Mouse (Mus musculus): ENCODE measurements at regions not wholly inside any gene's neighbourhood (a gene's known extent, or its start where the extent isn't known, plus 50 kb on each side); places are given as distances from the start of the nearest gene placed in this dataset.
A peak's percentile ranks its signal among the peaks of the same experiment; 100 is the strongest.

- Histone ChIP-seq H3K4me3 (ENCODE audit: insufficient read depth, low read depth, low read length) (no peak overlapping the region), H3K27ac (ENCODE audit: insufficient read depth, low read depth, low read length) (no peak overlapping the region), H3K4me1 (ENCODE audit: control insufficient read depth, insufficient read depth, low read length) (no peaks in the 10 kb centered on the region), H3K27me3 (replicated peaks; ENCODE audit: control insufficient read depth, insufficient read depth, low read length) (no peaks in the 10 kb centered on the region), H3K36me3 (ENCODE audit: control insufficient read depth, insufficient read depth, low read length) (no peaks in the 10 kb centered on the region)
- TF ChIP-seq CTCF (conservative IDR thresholded peaks at IDR 0.05; ENCODE audit: insufficient read depth, insufficient read length, low read depth, low read length) (no peak), POLR2A (IDR thresholded peaks at IDR 0.05; ENCODE audit: low read depth, low read length) (no peak)
- no peak for DNase-seq
- WGBS: 59% methylated on average over 7 of the region's 7 CpGs
Measured at GRCm38 (mm10) chr2:79048020-79048419, 180.1 kb downstream of the Ube2e3 start.

GRCm38 (mm10) chr2:79048777-79049537, 181.0 kb downstream of the Ube2e3 start:
- DNase-seq: no peak
- H3K27ac ChIP-seq (ENCODE audit: insufficient read depth, low read depth, low read length): no peak overlapping the region
- TF ChIP-seq POLR2A (IDR thresholded peaks at IDR 0.05; ENCODE audit: low read depth, low read length) (no peak), CTCF (conservative IDR thresholded peaks at IDR 0.05; ENCODE audit: insufficient read depth, insufficient read length, low read depth, low read length) (no peak)
- no peaks in the 10 kb centered on the region for H3K4me1 ChIP-seq (ENCODE audit: control insufficient read depth, insufficient read depth, low read length)
- H3K36me3 ChIP-seq (ENCODE audit: control insufficient read depth, insufficient read depth, low read length): no peaks in the 10 kb centered on the region
- no peaks in the 10 kb centered on the region for H3K27me3 ChIP-seq (replicated peaks; ENCODE audit: control insufficient read depth, insufficient read depth, low read length)
- WGBS: 89% methylated on average over 5 of the region's 5 CpGs
- no peak overlapping the region for H3K4me3 ChIP-seq (ENCODE audit: insufficient read depth, low read depth, low read length)

- no peak overlapping the region for H3K4me3 ChIP-seq (ENCODE audit: insufficient read depth, low read depth, low read length)
- no peaks in the 10 kb centered on the region for H3K4me1 ChIP-seq (ENCODE audit: control insufficient read depth, insufficient read depth, low read length)
- no peak overlapping the region for H3K27ac ChIP-seq (ENCODE audit: insufficient read depth, low read depth, low read length)
- no peaks in the 10 kb centered on the region for H3K36me3 ChIP-seq (ENCODE audit: control insufficient read depth, insufficient read depth, low read length)
- H3K27me3 ChIP-seq (replicated peaks; ENCODE audit: control insufficient read depth, insufficient read depth, low read length): no peaks in the 10 kb centered on the region
- DNase-seq: no peak
- TF ChIP-seq POLR2A (IDR thresholded peaks at IDR 0.05; ENCODE audit: low read depth, low read length) (no peak), CTCF (conservative IDR thresholded peaks at IDR 0.05; ENCODE audit: insufficient read depth, insufficient read length, low read depth, low read length) (no peak)
- 76% methylated on average over 1 of the region's 1 CpGs for WGBS
Measured at GRCm38 (mm10) chr2:79050495-79051046, 182.6 kb downstream of the Ube2e3 start.

GRCm38 (mm10) chr2:79052226-79052625, 184.3 kb downstream of the Ube2e3 start:
- Histone ChIP-seq H3K27me3 (replicated peaks; ENCODE audit: control insufficient read depth, insufficient read depth, low read length) (no peaks in the 10 kb centered on the region), H3K4me3 (ENCODE audit: insufficient read depth, low read depth, low read length) (no peak overlapping the region), H3K27ac (ENCODE audit: insufficient read depth, low read depth, low read length) (no peak overlapping the region), H3K4me1 (ENCODE audit: control insufficient read depth, insufficient read depth, low read length) (no peaks in the 10 kb centered on the region), H3K36me3 (ENCODE audit: control insufficient read depth, insufficient read depth, low read length) (no peaks in the 10 kb centered on the region)
- WGBS: 79% methylated on average over 1 of the region's 1 CpGs
- no peak for DNase-seq
- TF ChIP-seq CTCF (conservative IDR thresholded peaks at IDR 0.05; ENCODE audit: insufficient read depth, insufficient read length, low read depth, low read length) (no peak), POLR2A (IDR thresholded peaks at IDR 0.05; ENCODE audit: low read depth, low read length) (no peak)

- Histone ChIP-seq H3K36me3 (ENCODE audit: control insufficient read depth, insufficient read depth, low read length) (no peaks in the 10 kb centered on the region), H3K27me3 (replicated peaks; ENCODE audit: control insufficient read depth, insufficient read depth, low read length) (no peaks in the 10 kb centered on the region), H3K4me1 (ENCODE audit: control insufficient read depth, insufficient read depth, low read length) (no peaks in the 10 kb centered on the region), H3K27ac (ENCODE audit: insufficient read depth, low read depth, low read length) (no peak overlapping the region), H3K4me3 (ENCODE audit: insufficient read depth, low read depth, low read length) (no peak overlapping the region)
- TF ChIP-seq CTCF (conservative IDR thresholded peaks at IDR 0.05; ENCODE audit: insufficient read depth, insufficient read length, low read depth, low read length) (no peak), POLR2A (IDR thresholded peaks at IDR 0.05; ENCODE audit: low read depth, low read length) (no peak)
- WGBS: 78% methylated on average over 2 of the region's 2 CpGs
- DNase-seq: peak; percentile 15
Measured at GRCm38 (mm10) chr2:79056138-79056537, 188.2 kb downstream of the Ube2e3 start.

- H3K36me3 ChIP-seq (ENCODE audit: control insufficient read depth, insufficient read depth, low read length): no peaks in the 10 kb centered on the region
- whole genome bisulfite sequencing: 75% methylated on average over 7 of the region's 7 CpGs
- DNase-seq: no peak
Measured at GRCm38 (mm10) chr2:79059115-79059943, 191.4 kb downstream of the Ube2e3 start.

GRCm38 (mm10) chr2:79059944-79060238, 192.0 kb downstream of the Ube2e3 start:
- Histone ChIP-seq H3K27ac (ENCODE audit: insufficient read depth, low read depth, low read length) (no peak overlapping the region), H3K4me1 (ENCODE audit: control insufficient read depth, insufficient read depth, low read length) (no peaks in the 10 kb centered on the region), H3K36me3 (ENCODE audit: control insufficient read depth, insufficient read depth, low read length) (no peaks in the 10 kb centered on the region), H3K4me3 (ENCODE audit: insufficient read depth, low read depth, low read length) (no peak overlapping the region), H3K27me3 (replicated peaks; ENCODE audit: control insufficient read depth, insufficient read depth, low read length) (no peaks in the 10 kb centered on the region)
- TF ChIP-seq CTCF (conservative IDR thresholded peaks at IDR 0.05; ENCODE audit: insufficient read depth, insufficient read length, low read depth, low read length) (no peak), POLR2A (IDR thresholded peaks at IDR 0.05; ENCODE audit: low read depth, low read length) (no peak)
- DNase-seq: no peak
- WGBS: 83% methylated on average over 4 of the region's 4 CpGs

More at GRCm38 (mm10) chr2:79059115-79059943, 191.4 kb downstream of the Ube2e3 start:
- TF ChIP-seq CTCF (conservative IDR thresholded peaks at IDR 0.05; ENCODE audit: insufficient read depth, insufficient read length, low read depth, low read length) (no peak), POLR2A (IDR thresholded peaks at IDR 0.05; ENCODE audit: low read depth, low read length) (no peak)
- Histone ChIP-seq H3K27me3 (replicated peaks; ENCODE audit: control insufficient read depth, insufficient read depth, low read length) (no peaks in the 10 kb centered on the region), H3K4me3 (ENCODE audit: insufficient read depth, low read depth, low read length) (no peak overlapping the region), H3K4me1 (ENCODE audit: control insufficient read depth, insufficient read depth, low read length) (no peaks in the 10 kb centered on the region), H3K27ac (ENCODE audit: insufficient read depth, low read depth, low read length) (no peak overlapping the region)

All from kidney, adult 2 months (tissue).